Mouse (Mus musculus) gastrocnemius, postnatal 10 days (tissue): ENCODE results near the gene Rsrc1. TPM values are rescaled to one million over a fixed set of nuclear protein-coding genes. Genes with fewer than 3 reads are reported as not detected.

Source experiments
- DNase-seq: peaks from one replicate; pipeline ENCODE4 v3.0.0; 2021; ENCODE audit warnings: mixed read lengths
- total RNA-seq, 2 experiments: library from RNA; stranded (reverse); gene quantifications; 2 replicates each; pipeline ENCODE4 v1.2.3; 2021

The Rsrc1 gene
- total RNA-seq, 2 experiments from 2014 or later: 21.9 to 22.8 TPM

GRCm38 (mm10) chr3:67279781-67280180 lies 298.6 kb downstream of the Rsrc1 start:
- DNase-seq: no peak

- DNase-seq: no peak
Measured at GRCm38 (mm10) chr3:67280247-67280646, 299.1 kb downstream of the Rsrc1 start.

DNA sequence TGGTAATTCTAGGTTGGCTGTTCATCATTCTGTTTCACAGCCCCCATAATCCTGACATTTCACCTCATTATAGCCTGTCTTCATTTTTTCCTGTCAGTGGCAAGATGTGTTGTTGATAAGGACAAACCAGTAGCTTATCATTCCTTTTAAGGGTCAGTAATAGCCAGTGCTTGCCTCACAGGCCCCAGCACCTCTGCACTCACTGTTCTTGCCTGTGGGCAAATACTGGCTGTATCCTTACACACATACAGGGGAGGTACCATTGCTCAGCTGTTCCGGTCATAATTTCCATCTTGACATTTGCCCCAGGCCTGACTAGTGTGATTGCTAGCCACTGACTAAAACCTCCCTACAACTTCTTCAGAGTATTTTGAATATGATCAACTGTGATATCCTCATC lies 302.8 kb downstream of the Rsrc1 start:
- no peak for DNase-seq

- DNase-seq: no peak
Measured at GRCm38 (mm10) chr3:67284848-67285247, 303.7 kb downstream of the Rsrc1 start.

DNA sequence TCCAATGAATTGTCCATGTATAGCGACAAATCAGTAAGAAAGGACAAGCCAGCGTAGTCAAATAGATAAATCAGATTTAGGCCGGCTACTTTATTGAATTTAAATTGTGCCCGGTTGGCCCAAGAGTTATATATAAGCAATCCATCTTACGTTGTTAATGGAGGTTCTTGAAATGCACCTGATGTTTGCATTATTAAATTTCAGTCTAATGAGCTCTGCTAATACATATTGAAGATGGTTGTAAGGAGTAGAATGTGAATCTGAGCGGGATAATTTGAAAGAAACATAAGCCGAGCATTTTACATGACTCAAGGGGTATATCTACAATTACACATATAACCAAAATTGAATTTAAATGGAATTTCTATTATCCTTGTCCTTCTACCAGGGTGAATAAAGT lies 307.5 kb downstream of the Rsrc1 start:
- DNase-seq: no peak

GRCm38 (mm10) chr3:67289482-67289881 lies 308.3 kb downstream of the Rsrc1 start:
- no peak for DNase-seq

GRCm38 (mm10) chr3:67308725-67309124 lies 327.5 kb downstream of the Rsrc1 start:
- DNase-seq: no peak

DNA sequence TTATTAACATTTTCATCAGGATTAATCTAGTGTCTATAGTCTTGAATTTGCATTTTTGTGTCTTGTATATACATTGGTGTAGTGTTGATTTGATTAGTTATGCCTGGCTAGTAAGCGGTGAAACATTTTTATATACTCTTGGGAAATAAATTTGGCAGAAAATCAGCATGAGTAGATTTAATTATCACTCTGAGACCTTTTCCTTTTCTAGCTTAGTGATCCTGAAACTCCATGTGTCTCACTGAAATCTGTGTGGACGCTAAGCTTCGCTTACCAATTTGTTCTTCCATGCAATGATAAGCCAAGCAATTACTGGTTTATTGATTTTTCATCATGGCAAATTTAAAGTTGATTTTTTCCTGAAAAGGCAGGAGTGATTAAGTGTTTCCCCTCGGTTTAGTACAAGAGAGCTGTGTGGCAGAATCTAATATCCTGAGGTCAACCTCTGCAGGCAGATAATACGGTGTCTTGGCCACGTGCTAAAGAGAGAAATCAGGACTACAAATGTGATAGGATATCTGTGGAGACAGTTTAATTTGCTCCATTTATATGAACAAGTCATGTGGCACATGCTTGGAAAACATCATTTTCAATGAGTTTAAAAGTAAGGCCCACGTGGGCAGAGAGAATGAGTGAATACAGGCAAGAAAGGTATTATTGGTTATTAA lies 328.6 kb downstream of the Rsrc1 start:
- no peak for DNase-seq

DNA sequence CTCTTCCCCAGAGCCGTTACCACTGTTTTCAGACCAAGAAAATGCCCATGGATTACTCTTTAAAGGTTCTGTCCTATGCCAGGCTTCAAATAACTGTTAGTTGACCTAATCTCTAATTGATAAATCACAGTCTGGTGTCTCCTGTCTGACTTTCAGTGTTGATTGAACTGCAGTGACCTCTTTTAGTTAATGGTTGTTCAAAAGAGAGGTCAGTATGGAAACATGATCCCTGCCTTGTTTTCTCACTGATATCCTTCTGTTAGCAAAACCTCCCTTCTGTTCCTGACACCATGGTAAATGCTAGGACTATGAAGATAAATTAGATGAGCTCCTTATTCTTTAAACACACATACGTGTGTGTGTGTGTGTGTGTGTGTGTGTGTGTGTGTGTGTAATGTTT lies 330.2 kb downstream of the Rsrc1 start:
- DNase-seq: no peak

DNA sequence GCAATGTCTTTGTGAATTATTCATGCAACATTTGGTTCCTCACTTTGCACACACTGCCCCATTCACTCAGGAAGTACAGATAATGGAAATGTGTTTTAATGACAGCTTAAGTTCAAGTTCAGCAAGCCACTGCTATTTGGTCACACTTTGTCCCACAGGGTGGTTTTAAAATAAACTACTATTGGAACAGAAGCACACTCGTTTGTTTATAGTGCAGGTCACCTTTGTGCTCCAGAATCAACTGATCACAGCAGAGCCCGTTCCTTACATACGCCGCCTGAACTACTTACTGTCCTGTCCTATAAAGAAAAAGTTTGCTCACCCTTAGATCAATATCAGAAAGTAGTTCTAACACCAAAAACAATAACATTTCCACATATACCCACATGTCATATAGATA lies 341.2 kb downstream of the Rsrc1 start:
- no peak for DNase-seq

GRCm38 (mm10) chr3:67339558-67339957 lies 358.4 kb downstream of the Rsrc1 start:
- no peak for DNase-seq

GRCm38 (mm10) chr3:67340921-67341320 lies 359.7 kb downstream of the Rsrc1 start:
- no peak for DNase-seq

GRCm38 (mm10) chr3:67343004-67343662 lies 361.9 kb downstream of the Rsrc1 start:
- no peak for DNase-seq

- peak; percentile 39 for DNase-seq
Measured at GRCm38 (mm10) chr3:67344599-67344998, 363.4 kb downstream of the Rsrc1 start.

DNA sequence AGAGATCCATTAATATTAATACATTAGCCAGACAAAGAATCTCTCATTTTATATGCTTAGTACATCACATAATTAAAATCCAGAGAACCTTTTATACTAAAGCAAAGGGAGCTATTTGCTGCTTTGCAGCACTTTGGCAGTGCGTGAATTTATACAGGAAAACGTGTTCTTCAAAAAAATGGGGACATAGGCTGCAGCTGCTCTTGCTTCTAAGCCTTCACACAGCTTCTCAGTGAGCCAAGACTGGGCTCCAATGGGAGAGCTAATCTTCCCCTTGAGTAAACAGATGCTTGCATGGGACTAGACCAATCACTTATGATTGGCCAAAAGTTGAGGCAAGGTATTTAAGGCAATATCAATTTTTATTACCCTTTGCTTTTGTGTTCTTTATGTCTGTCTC lies 365.5 kb downstream of the Rsrc1 start:
- DNase-seq: no peak

DNA sequence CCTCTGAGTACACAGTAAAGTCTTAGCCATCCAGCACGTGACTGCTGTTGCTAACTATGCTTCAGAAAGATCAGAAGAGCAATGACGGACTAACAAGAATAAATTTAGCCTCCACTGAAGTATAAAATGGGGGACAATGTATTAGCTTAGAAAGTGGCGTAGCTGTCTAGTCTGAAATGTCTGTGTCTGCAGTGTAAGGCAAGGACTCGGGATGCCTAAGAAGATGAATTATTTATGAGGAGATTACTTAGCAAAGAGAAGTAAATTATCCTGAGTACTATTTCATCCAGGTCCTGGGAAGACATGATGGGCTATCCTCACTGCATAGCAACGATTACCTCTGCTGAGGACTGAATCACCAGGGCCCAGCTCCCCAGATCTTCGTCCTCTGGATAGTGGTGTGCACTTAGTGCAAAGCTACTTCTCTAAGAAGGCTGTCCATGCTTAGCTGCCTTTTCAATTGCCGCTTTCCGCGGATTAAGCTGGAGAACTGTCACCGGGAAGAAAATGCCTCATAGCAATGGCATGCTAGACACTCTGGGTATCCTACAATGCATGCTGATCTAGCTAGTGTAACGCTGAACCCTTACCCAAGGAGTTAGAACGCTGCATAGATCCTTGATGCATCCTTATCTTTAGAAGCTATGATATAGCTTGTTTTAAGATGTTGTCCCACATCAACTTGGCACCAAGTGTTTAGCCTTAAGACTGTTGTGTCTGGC lies 370.4 kb downstream of the Rsrc1 start:
- no peak for DNase-seq

DNA sequence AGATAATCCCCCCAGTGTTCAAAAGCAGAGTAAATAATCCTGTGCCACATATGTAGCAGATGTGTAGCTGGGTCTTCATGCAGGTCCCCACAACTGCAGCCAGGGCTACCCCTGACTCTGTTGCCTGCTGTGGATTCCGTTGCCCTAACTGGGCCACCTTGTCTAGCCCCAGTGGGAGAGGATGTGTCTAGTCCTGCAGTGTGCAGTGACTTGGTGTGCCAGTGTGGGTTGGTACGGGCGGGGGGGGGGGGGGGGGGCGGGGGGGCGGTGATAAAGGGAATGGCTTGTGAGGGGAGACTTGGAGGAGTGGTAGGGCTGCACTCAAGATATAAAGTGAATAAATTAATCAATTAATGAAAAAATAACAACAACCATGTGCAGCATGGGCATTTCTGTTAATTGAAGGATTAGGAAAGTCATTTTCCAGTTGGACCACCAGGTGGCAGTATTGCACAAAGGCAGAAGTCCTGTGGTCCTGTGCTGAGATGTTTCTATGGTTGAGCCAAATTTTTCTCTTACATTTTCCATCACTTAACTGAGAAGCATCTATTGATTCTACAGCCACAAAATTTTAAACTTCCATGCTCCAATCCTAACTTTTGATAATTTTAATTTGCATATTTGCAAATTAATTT lies 371.1 kb downstream of the Rsrc1 start:
- DNase-seq: peak; percentile 34

GRCm38 (mm10) chr3:67352763-67353149 lies 371.6 kb downstream of the Rsrc1 start:
- DNase-seq: no peak

DNA sequence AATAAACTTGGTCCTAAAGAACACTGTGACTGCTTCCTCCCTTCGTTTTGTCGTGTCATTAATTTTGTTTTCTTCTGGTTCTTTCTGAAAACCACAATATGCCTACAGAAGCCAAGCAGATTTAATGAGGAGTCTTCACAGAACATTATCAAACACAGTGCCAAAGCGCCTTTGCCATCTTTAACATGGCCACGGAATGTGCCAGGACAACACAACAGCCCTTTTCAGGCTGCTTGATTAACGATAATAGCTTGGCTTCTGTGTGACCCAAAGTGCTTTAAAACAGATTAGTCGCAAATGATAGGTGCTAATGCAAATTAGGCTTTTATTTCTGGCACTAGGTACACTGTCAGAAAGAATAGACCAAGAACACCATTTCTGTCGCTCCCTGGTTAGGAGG lies 377.2 kb downstream of the Rsrc1 start:
- no peak for DNase-seq

DNA sequence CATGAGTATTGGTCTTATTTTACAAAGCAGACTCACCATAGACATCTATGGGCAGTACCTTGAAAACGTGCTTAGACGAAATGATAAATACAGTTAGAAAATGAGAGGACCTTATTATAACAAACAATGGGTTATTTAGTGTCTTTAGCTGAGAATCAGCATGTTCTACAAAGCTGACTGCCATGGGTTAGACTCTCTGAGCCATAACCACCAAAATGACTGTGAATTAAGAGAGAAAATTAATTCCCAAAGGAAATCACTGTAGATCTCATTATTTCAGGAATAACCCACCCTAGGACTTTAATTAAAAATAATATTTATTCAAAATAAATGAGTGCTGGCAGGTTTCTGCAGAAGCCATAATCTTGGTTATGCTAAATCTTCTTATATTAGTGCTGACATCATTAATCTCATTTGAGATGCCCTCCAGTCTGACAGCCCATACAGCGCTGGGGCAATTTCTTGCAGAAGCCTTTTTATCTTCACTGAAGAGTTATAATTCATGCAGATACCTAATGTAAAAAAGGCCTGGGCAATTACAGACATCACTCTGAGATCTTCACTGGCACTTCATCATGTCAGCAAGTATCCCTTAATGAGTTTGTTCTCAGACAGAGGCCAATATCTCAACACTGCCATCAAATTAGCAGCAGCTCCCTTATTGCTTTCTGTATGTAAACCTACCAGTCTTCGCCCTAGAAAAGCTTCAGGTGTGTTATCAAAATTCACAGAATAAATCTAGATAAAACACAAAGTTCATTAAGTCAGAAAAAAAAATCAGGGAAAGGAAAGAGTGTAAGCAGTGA lies 385.1 kb downstream of the Rsrc1 start:
- no peak for DNase-seq

- DNase-seq: peak; percentile 38
Measured at GRCm38 (mm10) chr3:67367481-67367880, 386.3 kb downstream of the Rsrc1 start.

- DNase-seq: no peak
Measured at GRCm38 (mm10) chr3:67369407-67370079, 388.4 kb downstream of the Rsrc1 start.
